Mouse (Mus musculus) frontal cortex, postnatal 14 days (tissue): ENCODE measurements around the gene Mmgt2.

Experiments
- DNase-seq, 2 experiments: peaks; one replicate each; pipeline ENCODE4 v3.0.0; 2022; ENCODE audit warnings: low spot score in 2 of 2

The Mmgt2 gene

GRCm38 (mm10) chr11:62621586-62622283 lies 26.7 kb upstream of the Mmgt2 start:
- DNase-seq: no peak

DNA sequence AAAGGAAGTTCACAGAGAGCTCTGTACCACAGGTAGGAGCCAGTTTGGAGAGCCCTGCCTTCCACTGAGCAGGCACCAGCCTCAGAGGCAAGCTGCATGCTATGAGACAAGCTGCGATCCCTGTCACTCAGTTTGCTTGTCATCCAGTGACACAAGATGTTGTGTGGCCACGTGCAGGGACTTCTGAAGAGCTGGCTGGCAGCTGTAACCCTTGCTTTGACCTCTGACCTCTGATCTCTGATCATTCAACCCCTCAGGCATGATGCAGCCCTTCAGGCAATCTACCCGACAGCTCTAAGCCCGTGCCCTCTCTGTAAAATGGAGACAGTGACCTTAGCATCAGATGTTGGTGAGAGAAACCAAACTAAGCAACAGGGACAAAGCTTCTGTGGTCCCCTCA lies 25.6 kb upstream of the Mmgt2 start:
- no peak for DNase-seq

- no peak for DNase-seq
Observed at GRCm38 (mm10) chr11:62624341-62625291, 23.8 kb upstream of the Mmgt2 start.

- no peak for DNase-seq
Observed at GRCm38 (mm10) chr11:62629352-62630224, 18.9 kb upstream of the Mmgt2 start.

DNA sequence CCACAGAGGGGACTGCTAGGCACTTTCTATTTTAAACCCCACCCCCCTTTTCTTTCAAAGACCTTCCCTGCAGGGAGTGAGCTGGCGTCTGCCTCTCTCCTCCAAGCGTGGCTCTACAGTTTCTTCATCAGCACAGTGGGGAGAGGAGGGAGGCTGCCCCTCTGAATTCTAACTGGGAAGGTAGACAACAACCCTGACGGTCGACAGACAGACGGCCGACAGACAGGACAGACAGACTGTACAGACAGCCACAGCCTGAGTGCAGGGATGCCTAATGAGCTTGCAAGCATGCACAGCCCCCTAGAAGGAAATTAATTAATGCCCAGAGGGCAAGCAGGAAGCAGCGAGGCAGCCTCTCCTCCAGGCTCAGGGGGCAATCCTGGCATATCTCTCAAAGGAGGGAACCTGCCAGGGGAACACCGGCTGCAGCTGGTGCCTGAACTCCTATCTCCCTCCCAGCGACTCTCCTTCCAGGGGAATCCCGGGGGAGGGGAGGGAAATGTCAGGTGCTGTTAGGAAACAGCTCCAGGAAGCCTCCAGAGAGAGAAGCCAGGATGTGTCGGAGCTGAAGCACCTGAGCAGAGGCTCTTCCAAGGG lies 18.1 kb upstream of the Mmgt2 start:
- DNase-seq: no peak

DNA sequence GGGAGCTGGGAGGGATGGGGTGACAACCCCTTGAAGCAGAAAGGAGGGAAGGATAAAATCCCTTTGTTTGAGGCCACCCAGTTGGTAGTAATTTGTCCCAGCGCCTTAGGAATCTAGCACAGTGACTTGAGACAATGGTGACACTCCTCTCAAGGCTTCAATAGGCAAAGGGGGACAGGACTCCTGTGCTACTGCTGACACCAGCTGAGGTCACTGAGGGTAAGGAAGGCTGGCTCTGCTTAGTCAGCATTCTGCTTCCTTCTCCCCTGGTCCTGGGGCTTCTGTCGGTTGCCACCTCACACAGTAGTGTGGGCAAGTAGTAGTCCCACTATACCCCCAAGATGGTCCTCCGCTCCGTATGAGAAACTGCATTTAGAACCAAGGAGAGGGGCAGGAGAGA lies 17.3 kb upstream of the Mmgt2 start:
- DNase-seq: no peak

- DNase-seq: no peak
Observed at GRCm38 (mm10) chr11:62635406-62635805, 13.1 kb upstream of the Mmgt2 start.

- DNase-seq: no peak
Observed at GRCm38 (mm10) chr11:62636105-62636839, 12.2 kb upstream of the Mmgt2 start.

GRCm38 (mm10) chr11:62636840-62637221 lies 11.6 kb upstream of the Mmgt2 start:
- peak in 1 of 2 experiments; percentile 59 for DNase-seq

- no peak for DNase-seq
Observed at GRCm38 (mm10) chr11:62637401-62637800, 11.1 kb upstream of the Mmgt2 start.

DNA sequence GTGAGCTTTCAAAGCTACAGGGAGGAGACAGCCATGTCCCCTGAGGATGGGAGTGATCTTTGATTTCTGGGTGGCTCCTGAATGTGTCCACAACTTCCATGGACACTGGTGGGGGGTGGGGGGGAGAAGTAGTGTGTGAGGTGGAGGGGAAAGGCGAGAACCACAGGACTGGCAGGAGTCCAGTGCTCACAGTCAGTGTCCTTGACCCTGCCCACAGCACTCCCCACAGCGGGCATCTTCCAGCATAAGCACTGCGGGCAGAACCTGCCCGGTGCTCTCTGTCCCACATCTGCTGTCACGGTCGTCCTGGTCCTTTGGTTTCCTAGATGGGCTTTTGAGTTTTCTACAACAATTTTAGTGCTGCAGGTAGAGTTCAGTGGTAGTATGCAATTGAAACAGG lies 10.7 kb upstream of the Mmgt2 start:
- DNase-seq: no peak

GRCm38 (mm10) chr11:62638402-62638801 lies 10.1 kb upstream of the Mmgt2 start:
- DNase-seq: no peak

GRCm38 (mm10) chr11:62640378-62640777 lies 8.1 kb upstream of the Mmgt2 start:
- no peak for DNase-seq

GRCm38 (mm10) chr11:62642023-62642844 lies 6.2 kb upstream of the Mmgt2 start:
- no peak for DNase-seq

DNA sequence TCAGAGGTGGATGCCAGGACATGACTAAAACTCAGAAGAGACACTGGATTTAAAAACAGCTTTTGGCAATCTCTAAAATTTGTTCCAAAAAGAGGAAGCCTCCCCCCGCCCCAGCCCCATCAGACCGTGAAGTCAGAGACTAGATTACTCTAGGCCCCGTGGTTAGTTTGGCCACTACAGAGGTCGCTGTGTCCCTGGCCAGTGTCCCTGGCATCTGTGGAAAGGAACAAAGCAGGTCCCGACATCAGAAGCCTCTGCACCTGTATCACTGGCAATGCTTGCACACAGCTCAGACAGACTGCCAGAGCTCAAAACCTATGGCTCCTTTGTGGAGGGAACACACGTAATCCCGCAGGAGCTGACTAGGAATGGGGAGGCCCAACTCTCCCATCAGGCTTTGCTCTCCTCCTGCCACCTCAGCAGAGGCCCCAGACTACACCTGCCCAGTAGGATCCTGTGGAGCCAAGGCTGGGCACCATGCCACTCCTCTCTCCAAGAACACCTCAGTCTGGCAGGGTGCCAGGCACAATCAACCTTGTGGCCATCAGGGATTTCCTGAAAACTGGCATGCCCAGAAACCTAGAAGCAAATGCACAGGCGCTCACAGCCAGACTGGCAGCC lies 5.3 kb upstream of the Mmgt2 start:
- no peak for DNase-seq

DNA sequence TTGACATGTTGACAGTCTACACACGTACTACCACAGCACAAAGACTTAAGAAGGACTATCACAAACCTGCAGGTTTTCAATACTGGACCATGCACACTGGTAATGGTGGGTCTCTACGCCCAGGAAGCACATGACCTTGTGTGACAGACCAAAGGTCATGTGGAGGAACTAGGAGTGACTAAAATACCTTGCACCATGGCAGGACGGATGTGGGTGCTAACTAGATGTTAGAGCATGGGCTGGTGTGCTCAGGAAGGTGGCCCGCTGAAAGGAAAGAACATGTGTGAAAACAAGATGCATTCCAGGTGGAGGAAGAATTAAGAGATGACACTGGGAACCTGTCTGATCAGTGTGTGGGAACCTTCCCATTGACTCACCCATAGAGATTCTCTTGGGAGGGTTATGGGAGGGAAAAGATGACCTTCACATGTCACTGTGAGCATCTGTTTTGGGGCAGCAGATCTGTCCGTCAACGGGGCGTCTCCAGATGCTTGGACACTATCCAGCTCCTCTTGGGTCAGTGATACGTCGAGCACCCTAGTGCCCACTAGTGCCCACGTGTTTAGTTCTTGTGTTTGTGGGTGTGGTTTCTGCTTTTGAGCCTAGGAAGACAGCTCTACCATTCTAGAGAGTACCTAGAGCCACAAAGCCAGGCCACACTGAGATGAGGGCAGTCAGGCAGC lies 4.6 kb upstream of the Mmgt2 start:
- DNase-seq: no peak

- DNase-seq: no peak
Observed at GRCm38 (mm10) chr11:62644602-62645336, 3.7 kb upstream of the Mmgt2 start.

- no peak for DNase-seq
Observed at GRCm38 (mm10) chr11:62645337-62645675, 3.2 kb upstream of the Mmgt2 start.
